Mouse (Mus musculus) hindbrain, embryonic 16.5 days (tissue): ENCODE results near the gene Hoxa5. TPM values are rescaled to one million over a fixed set of nuclear protein-coding genes. Genes with fewer than 3 reads are reported as not detected.

Source experiments
- ATAC-seq: fragments of 200-750 bp; cut with Nextera tagmentation; 2 replicates; pipeline ENCODE4 v1.8.0; 2017; ENCODE audit warnings: moderate TSS enrichment, moderate library complexity
- H3K27ac ChIP-seq: fragments of 300-500 bp; sonication (generic); 2 replicates; pipeline ENCODE4 v1.5.1; 2014; ENCODE audit warnings: low read depth, mild to moderate bottlenecking, control low read depth, low read length, moderate library complexity
- H3K27me3 ChIP-seq: fragments of 300-500 bp; sonication (generic); replicated peaks from 2 replicates; pipeline ENCODE4 v1.6.1; 2014; ENCODE audit warnings: low read length; ENCODE audit not compliant: control insufficient read depth, insufficient read depth
- H3K36me3 ChIP-seq: fragments of 300-500 bp; sonication (generic); 2 replicates; pipeline ENCODE4 v1.6.1; 2014; ENCODE audit warnings: mild to moderate bottlenecking, low read length, moderate library complexity, mixed read lengths; ENCODE audit not compliant: control insufficient read depth, insufficient read depth
- H3K4me1 ChIP-seq: fragments of 300-500 bp; sonication (generic); 2 replicates; pipeline ENCODE4 v1.6.1; 2014; ENCODE audit warnings: low read depth, low read length; ENCODE audit not compliant: control insufficient read depth, insufficient read depth
- H3K4me2 ChIP-seq: fragments of 300-500 bp; sonication (generic); 2 replicates; pipeline ENCODE4 v1.6.1; 2014; ENCODE audit warnings: mild to moderate bottlenecking, low read length, control low read depth, moderate library complexity
- H3K4me3 ChIP-seq: fragments of 300-500 bp; sonication (generic); 2 replicates; pipeline ENCODE4 v1.5.1; 2014; ENCODE audit warnings: mild to moderate bottlenecking, low read length, control low read depth, moderate library complexity
- H3K9ac ChIP-seq: fragments of 300-500 bp; sonication (generic); 2 replicates; pipeline ENCODE4 v1.6.1; 2014; ENCODE audit warnings: low read depth, mild to moderate bottlenecking, control low read depth, low read length, moderate library complexity
- H3K9me3 ChIP-seq: fragments of 300-500 bp; sonication (generic); 2 replicates; pipeline ENCODE4 v1.6.1; 2014; ENCODE audit warnings: mild to moderate bottlenecking, low read length, moderate library complexity; ENCODE audit not compliant: control insufficient read depth
- WGBS: fragments of 180-500 bp; shearing (Covaris S2); extraction: QIAGEN DNeasy Blood & Tissue Kit; methylation state at CpG from one replicate; pipeline ENCODE4 v1.1.7; 2014; 5-methylcytosine and 5-hydroxymethylcytosine counted together
- polyA plus RNA-seq: library from polyadenylated mRNA; unstranded; fragments of >200 nt; fragmentation: Nextera tagmentation; extraction: Ambion mirVana; gene quantifications from 2 replicates; pipeline ENCODE4 v1.2.1, GENCODE M21; 2015

The Hoxa5 gene
- polyA plus RNA-seq: 85.9 and 106 TPM in 2 replicates

DNA sequence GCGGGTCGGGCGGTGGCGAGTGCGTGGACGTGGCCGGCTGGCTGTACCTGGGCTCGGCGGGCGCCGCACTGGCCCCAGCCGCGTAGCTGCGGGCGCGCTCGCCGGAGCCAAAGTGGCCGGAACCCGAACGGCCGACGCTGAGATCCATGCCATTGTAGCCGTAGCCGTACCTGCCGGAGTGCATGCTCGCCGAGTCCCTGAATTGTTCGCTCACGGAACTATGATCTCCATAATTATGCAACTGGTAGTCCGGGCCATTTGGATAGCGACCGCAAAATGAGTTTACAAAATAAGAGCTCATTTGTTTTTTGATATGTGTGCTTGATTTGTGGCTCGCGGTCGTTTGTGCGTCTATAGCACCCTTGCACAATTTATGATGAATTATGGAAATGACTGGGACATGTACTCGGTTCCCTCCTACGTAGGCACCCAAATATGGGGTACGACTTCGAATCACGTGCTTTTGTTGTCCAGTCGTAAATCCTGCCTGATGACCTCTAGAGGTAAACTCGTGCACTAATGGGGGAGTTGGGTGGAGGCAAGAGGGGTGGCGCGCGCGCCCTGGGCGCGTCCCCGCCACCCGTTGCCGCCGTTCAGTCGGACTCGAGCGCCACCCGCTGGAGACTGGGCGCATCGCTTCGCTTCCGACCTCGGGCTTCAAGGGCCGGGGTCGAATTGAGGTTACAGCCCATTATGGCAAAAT is at the start of gene Hoxa5:
Gene Hoxa5 (minus strand): TSS at position 538 of the 703 bp plus-strand sequence.
- Histone ChIP-seq H3K9ac (peak within 1 kb of the TSS; percentile 68), H3K27ac (peak within 1 kb of the TSS; percentile 88), H3K9me3 (no peaks in the 10 kb centered on the region), H3K27me3 (peaks cover 41% of the 10 kb centered on the region), H3K4me1 (no peaks in the 10 kb centered on the region), H3K36me3 (no peaks in the 10 kb centered on the region), H3K4me3 (peak within 1 kb of the TSS; percentile 48), H3K4me2 (peak within 1 kb of the TSS; percentile 48)
- ATAC-seq: peak; percentile 78
- WGBS: under 1% methylated on average over 65 of the region's 65 CpGs

- Histone ChIP-seq H3K4me3 (no peak overlapping the region), H3K27me3 (peaks cover 65% of the 10 kb centered on the region), H3K9ac (no peak overlapping the region), H3K4me2 (no peak overlapping the region), H3K9me3 (no peaks in the 10 kb centered on the region), H3K27ac (no peak overlapping the region), H3K36me3 (no peaks in the 10 kb centered on the region), H3K4me1 (no peaks in the 10 kb centered on the region)
- ATAC-seq: no peak
- 1% methylated on average over 59 of the region's 59 CpGs for WGBS
Observed at GRCm38 (mm10) chr6:52253511-52254500, 49.4 kb upstream of the Hoxa5 start.

GRCm38 (mm10) chr6:52252775-52253376 is 48.5 kb upstream of the Hoxa5 start:
- Histone ChIP-seq H3K4me1 (no peaks in the 10 kb centered on the region), H3K4me2 (no peak overlapping the region), H3K27me3 (peaks cover 67% of the 10 kb centered on the region), H3K9me3 (no peaks in the 10 kb centered on the region), H3K4me3 (no peak overlapping the region), H3K27ac (no peak overlapping the region), H3K36me3 (no peaks in the 10 kb centered on the region), H3K9ac (no peak overlapping the region)
- under 1% methylated on average over 35 of the region's 35 CpGs for WGBS
- no peak for ATAC-seq

GRCm38 (mm10) chr6:52252016-52252774 is 47.8 kb upstream of the Hoxa5 start:
- WGBS: 3% methylated on average over 24 of the region's 24 CpGs
- ATAC-seq: no peak
- Histone ChIP-seq H3K4me1 (no peaks in the 10 kb centered on the region), H3K4me3 (no peak overlapping the region), H3K4me2 (no peak overlapping the region), H3K36me3 (no peaks in the 10 kb centered on the region), H3K9ac (no peak overlapping the region), H3K27me3 (peaks cover 69% of the 10 kb centered on the region), H3K27ac (no peak overlapping the region), H3K9me3 (no peaks in the 10 kb centered on the region)

DNA sequence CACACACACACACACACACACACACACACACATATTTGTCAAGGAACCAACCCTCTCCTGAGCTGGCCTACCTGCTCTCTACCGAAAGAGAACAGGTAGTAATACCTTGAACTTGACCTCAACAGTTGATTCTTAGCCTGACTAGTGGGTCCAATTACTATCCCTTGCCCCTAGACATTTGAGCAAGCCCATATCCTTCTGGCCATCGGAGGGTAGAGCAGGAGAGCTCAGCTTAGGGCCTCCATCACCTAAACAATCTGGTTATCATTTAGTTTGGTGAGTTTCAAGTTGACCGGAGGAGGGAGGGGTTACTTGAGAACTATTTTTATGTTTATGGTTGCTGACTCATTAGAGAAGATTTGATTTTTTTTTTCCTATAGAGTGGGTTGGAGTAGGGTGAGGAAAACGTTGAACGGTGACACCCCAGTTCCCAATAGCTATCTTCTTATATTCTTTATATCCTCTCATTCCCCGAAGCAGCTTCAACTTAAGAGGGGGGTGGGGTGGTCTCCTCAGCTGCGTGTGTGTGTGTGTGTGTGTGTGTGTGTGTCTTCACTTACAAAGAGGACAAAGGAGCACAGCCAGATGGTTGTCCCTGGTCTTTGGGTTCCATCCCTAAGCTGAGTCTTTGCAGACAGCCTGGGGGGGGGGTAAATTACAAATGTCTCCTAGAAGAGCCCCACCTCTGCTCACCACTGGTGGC is 46.9 kb upstream of the Hoxa5 start:
- 12% methylated on average over 7 of the region's 7 CpGs for WGBS
- H3K4me1 ChIP-seq: no peaks in the 10 kb centered on the region
- H3K4me2 ChIP-seq: no peak overlapping the region
- no peak overlapping the region for H3K9ac ChIP-seq
- no peaks in the 10 kb centered on the region for H3K36me3 ChIP-seq
- H3K27me3 ChIP-seq: peaks cover 70% of the 10 kb centered on the region
- H3K4me3 ChIP-seq: no peak overlapping the region
- H3K27ac ChIP-seq: no peak overlapping the region
- H3K9me3 ChIP-seq: no peaks in the 10 kb centered on the region
- no peak for ATAC-seq

GRCm38 (mm10) chr6:52249826-52250225 is 45.4 kb upstream of the Hoxa5 start:
- Histone ChIP-seq H3K27ac (no peak overlapping the region), H3K9ac (no peak overlapping the region), H3K27me3 (peaks cover 74% of the 10 kb centered on the region), H3K4me3 (no peak overlapping the region), H3K4me2 (no peak overlapping the region), H3K36me3 (no peaks in the 10 kb centered on the region), H3K4me1 (no peaks in the 10 kb centered on the region), H3K9me3 (peaks cover 4% of the 10 kb centered on the region; the same call in 1 of the 2 replicates)
- ATAC-seq: no peak
- 3% methylated on average over 4 of the region's 4 CpGs for WGBS

GRCm38 (mm10) chr6:52249415-52249738 is 45.0 kb upstream of the Hoxa5 start:
- WGBS: under 1% methylated on average over 16 of the region's 16 CpGs

DNA sequence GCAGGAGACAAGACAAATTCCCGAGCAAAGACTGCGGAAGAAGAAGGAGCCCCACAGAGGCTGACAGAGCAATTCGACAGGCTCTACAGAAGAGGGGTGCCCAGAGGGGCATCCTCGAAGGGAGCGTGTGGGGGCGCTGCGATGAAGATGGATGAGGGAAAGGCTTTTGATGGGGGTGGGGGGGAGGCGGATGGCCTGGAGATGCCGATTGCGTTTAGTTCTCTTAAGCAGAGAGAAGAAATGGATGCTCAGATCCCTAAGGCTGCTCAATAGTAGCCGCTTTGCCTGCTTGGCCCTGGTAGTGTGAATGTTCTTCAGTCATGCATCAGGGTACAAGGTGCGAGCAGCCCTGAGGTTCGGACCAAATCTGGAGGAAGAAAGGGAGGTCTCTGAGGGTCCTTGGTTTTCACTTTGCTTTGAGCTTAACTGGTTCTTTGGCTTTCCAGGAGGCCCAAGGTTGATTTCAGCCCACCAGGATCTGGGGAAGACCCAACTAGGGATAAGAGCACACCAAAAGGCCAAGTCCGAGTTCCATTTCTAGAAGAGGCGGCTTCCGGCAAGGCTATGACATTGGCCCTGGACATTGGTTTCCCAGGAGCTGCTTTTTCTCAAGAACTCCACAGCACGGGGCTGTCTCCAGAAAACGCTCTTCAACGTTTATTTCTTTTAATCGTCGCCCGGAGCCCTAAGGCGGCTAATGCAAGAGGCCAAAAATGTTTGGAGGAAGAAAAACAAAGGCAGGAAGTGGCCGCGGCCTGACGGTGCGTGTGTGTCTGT is 44.4 kb upstream of the Hoxa5 start:
- no peak overlapping the region for H3K4me2 ChIP-seq
- peaks cover 76% of the 10 kb centered on the region for H3K27me3 ChIP-seq
- H3K27ac ChIP-seq: no peak overlapping the region
- no peak for ATAC-seq
- no peaks in the 10 kb centered on the region for H3K36me3 ChIP-seq
- WGBS: 1% methylated on average over 27 of the region's 27 CpGs
- peaks cover 4% of the 10 kb centered on the region; the same call in 1 of the 2 replicates for H3K9me3 ChIP-seq
- no peak overlapping the region for H3K9ac ChIP-seq
- H3K4me3 ChIP-seq: no peak overlapping the region
- no peaks in the 10 kb centered on the region for H3K4me1 ChIP-seq

More at GRCm38 (mm10) chr6:52249415-52249738, 45.0 kb upstream of the Hoxa5 start:
- Histone ChIP-seq H3K36me3 (no peaks in the 10 kb centered on the region), H3K27me3 (peaks cover 74% of the 10 kb centered on the region), H3K4me1 (no peaks in the 10 kb centered on the region), H3K4me2 (no peak overlapping the region), H3K9me3 (peaks cover 4% of the 10 kb centered on the region; the same call in 1 of the 2 replicates), H3K9ac (no peak overlapping the region), H3K4me3 (no peak overlapping the region), H3K27ac (no peak overlapping the region)
- ATAC-seq: no peak
